Mouse (Mus musculus): ENCODE results near the gene Ift88.

GRCm38 (mm10) chr14:57565626-57566025 lies 141.8 kb downstream of the Ift88 start:
- TF ChIP-seq EP300 (IDR thresholded peaks at IDR 0.05): no peak
- no peak for TF ChIP-seq CTCF (IDR thresholded peaks at IDR 0.05)

All from lung, postnatal 0 days (tissue).